Mouse (Mus musculus): ENCODE measurements around the gene Ap1m2.

- no peak for TF ChIP-seq POLR2A (IDR thresholded peaks at IDR 0.05; ENCODE audit: low read depth, low read length)
- TF ChIP-seq CTCF (IDR thresholded peaks at IDR 0.05; ENCODE audit: borderline replicate concordance, insufficient read depth, low read length): no peak
Measured at GRCm38 (mm10) chr9:21249629-21250508, 62.3 kb downstream of the Ap1m2 start.
